Mouse (Mus musculus): Measurements from ENCODE around the gene Tmem202. TPM values are rescaled to one million over a fixed set of nuclear protein-coding genes. Genes with fewer than 3 reads are reported as not detected.

The Tmem202 gene
- polyA plus RNA-seq, 1 experiment from 2014 or later, result not detected

Other genes with a start within 250 kb of the Tmem202 start
- 25.0 and 29.7 TPM in 2 replicates for gene Adpgk, start 248.3 kb downstream of the Tmem202 start, polyA plus RNA-seq (2015; fragmentation: Nextera tagmentation; extraction: Ambion mirVana)
- 10.1 and 10.7 TPM in 2 replicates for gene Bbs4, start 186.3 kb downstream of the Tmem202 start, polyA plus RNA-seq (2015; fragmentation: Nextera tagmentation; extraction: Ambion mirVana)
- 9.5 and 12.3 TPM in 2 replicates for gene Arih1, start 53.2 kb downstream of the Tmem202 start, polyA plus RNA-seq (2015; fragmentation: Nextera tagmentation; extraction: Ambion mirVana)
- 80.9 and 87.9 TPM in 2 replicates for gene Hexa, start 307 bp downstream of the Tmem202 start, polyA plus RNA-seq (2015; fragmentation: Nextera tagmentation; extraction: Ambion mirVana)
- 2.7 and 2.8 TPM in 2 replicates for gene Celf6, start 38.1 kb upstream of the Tmem202 start, polyA plus RNA-seq (2015; fragmentation: Nextera tagmentation; extraction: Ambion mirVana)
- 28.2 and 31.1 TPM in 2 replicates for gene Parp6, start 77.4 kb upstream of the Tmem202 start, polyA plus RNA-seq (2015; fragmentation: Nextera tagmentation; extraction: Ambion mirVana)
- gene Pkm, start 116.5 kb upstream of the Tmem202 start, polyA plus RNA-seq (2015; fragmentation: Nextera tagmentation; extraction: Ambion mirVana), result 1,032 and 1,108 TPM in 2 replicates
- 2.2 and 3.6 TPM in 2 replicates for gene Gramd2, start 140.3 kb upstream of the Tmem202 start, polyA plus RNA-seq (2015; fragmentation: Nextera tagmentation; extraction: Ambion mirVana)
- gene Senp8, start 210.9 kb upstream of the Tmem202 start, polyA plus RNA-seq (2015; fragmentation: Nextera tagmentation; extraction: Ambion mirVana), result 7.6 and 10.7 TPM in 2 replicates
- gene Myo9a, start 211.0 kb upstream of the Tmem202 start, polyA plus RNA-seq (2015; fragmentation: Nextera tagmentation; extraction: Ambion mirVana), result 13.8 and 15.0 TPM in 2 replicates